Mouse (Mus musculus) C3H10T1/2 (cell line): ENCODE measurements around the gene Kcne2. TPM values are rescaled to one million over a fixed set of nuclear protein-coding genes. Genes with fewer than 3 reads are reported as not detected.

Experiments used
- polyA plus RNA-seq, 2 experiments: library from polyadenylated mRNA; unstranded; fragments of >200 nt; fragmentation: generic; extraction: Trizol; gene quantifications; one replicate each; pipeline ENCODE4 v1.2.1; 2012; ENCODE audit warnings: missing spikeins in 2 of 2

Gene Kcne2
- under 1 TPM in 1 of 2 experiments, not detected in 1; 0.05 TPM for polyA plus RNA-seq

DNA sequence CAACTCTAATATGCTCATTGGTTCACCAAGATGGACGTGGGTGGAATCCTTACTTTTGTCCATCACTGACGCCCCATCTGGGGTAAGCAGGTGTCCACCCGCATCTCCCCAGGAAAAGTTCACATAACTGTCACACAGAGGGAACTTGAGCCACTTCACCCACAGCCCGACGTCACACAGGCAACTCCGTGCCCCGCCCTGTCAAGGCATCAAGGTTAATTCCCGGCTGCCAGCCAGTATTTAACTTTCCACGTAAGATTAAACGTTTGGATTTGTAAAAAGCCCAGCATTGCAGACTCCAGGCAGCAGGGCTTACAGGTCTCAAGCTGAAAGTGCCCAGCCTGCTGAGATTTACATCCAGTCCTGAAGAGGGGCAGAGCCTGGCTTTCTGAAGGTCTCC, at the start of gene Kcne2:
Gene Kcne2 (plus strand): TSS at position 289 of the 400 bp plus-strand sequence.

DNA sequence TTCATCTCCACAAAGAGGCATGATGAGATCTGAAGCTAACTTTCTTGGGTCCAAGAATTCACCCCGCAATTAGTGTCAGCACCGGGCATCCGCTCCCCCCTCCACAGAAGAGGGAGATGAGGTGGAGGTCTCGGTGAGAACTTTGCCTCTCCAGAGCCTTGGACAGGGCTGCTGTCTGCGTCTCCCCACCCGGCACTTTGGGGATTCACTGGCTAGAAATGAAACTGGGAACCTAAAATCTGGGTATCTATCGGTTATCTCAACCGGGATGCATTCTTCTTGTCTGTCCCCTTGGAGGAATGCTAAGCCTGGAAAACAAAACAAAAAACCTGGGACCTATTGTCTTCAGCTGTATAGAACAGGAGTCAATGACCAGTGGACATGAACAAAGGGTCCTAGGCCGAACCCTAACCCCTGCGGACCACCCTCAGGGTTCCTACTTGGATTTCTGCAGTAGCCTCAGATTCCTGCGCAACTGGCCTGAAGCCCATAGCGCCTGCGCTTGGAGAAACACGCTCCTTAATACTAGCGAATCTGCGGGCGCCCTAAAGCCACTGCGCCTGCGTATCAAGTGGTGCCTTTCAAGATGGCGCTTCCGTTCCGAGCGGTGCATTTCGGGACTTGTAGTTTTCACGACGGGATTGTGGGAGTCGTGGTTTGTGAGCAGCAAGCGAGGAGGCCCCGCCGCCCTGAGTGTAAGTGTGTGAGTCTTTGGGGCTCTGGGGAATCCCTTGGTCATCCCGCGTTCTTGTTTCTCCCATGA, 8.6 kb downstream of the Kcne2 start, which contains the start of gene Smim11:
Gene Smim11 (plus strand): TSS at position 638 of the 763 bp plus-strand sequence.

DNA sequence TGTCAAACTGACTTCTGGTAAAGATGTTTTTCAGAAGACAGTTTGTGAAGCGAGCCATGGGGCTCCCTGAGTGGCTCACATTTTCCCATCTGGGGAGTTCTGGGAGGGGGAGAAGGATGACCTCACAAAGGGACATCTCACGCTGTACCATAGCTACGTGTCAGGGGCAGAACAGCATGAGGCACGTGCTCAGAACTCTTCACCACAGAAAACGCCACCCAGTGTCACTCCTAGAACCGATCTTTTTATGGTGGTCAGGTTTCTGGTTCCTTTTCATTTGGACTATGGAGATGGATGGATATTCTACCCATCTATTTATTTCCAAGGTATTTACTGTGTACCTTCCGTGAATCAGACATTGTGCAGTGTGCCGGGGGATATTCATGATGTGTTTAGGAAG, 29.2 kb downstream of the Kcne2 start, which contains the start of gene Fam243:
Gene Fam243 (minus strand): TSS at position 101 of the 400 bp plus-strand sequence.

Other genes starting within 250 kb of the Kcne2 start
- gene Mrps6, start 234.1 kb upstream of the Kcne2 start, polyA plus RNA-seq: 100 to 1,000 TPM; 480 to 691 TPM
- under 1 TPM; 0.35 to 0.42 TPM for gene Gm49711, start 234.1 kb upstream of the Kcne2 start, polyA plus RNA-seq
- 1 to 10 TPM in 1 of 2 experiments, under 1 TPM in 1; 0.71 to 3.8 TPM for gene Slc5a3, start 234.1 kb upstream of the Kcne2 start, polyA plus RNA-seq
- 100 to 1,000 TPM in 1 of 2 experiments, 10 to 100 TPM in 1; 70.2 to 175 TPM for gene Smim11, start 8.9 kb downstream of the Kcne2 start, polyA plus RNA-seq
- not detected for gene Fam243, start 29.1 kb downstream of the Kcne2 start, polyA plus RNA-seq
- gene Kcne1, start 67.1 kb downstream of the Kcne2 start, polyA plus RNA-seq: not detected
- 10 to 100 TPM in 1 of 2 experiments, 1 to 10 TPM in 1; 7.0 to 15.4 TPM for gene Rcan1, start 178.5 kb downstream of the Kcne2 start, polyA plus RNA-seq
- not detected for gene Clic6, start 193.3 kb downstream of the Kcne2 start, polyA plus RNA-seq